Mouse (Mus musculus) layer of hippocampus, postnatal 25 days (tissue): ENCODE results near the gene Efemp1. TPM values are rescaled to one million over a fixed set of nuclear protein-coding genes. Genes with fewer than 3 reads are reported as not detected.

Experiments used
- DNase-seq, 2 experiments: peaks; one replicate each; pipeline ENCODE4 v3.0.0; 2022; ENCODE audit warnings: mixed read lengths in 2 of 2, low spot score in 1 of 2; ENCODE audit errors: extremely low spot score in 1 of 2
- total RNA-seq, 2 experiments: library from RNA; stranded (reverse); gene quantifications; 2 replicates each; pipeline ENCODE4 v1.2.3; 2021

The Efemp1 gene
- total RNA-seq, 2 experiments from 2014 or later, result 5.3 to 5.6 TPM

GRCm38 (mm10) chr11:28912469-28913138 is 59.6 kb downstream of the Efemp1 start:
- no peak for DNase-seq

GRCm38 (mm10) chr11:28934449-28934848 is 81.4 kb downstream of the Efemp1 start:
- no peak for DNase-seq

GRCm38 (mm10) chr11:28939651-28940050 is 86.6 kb downstream of the Efemp1 start:
- DNase-seq, result no peak

GRCm38 (mm10) chr11:28951586-28952210 is 98.7 kb downstream of the Efemp1 start:
- no peak for DNase-seq

DNA sequence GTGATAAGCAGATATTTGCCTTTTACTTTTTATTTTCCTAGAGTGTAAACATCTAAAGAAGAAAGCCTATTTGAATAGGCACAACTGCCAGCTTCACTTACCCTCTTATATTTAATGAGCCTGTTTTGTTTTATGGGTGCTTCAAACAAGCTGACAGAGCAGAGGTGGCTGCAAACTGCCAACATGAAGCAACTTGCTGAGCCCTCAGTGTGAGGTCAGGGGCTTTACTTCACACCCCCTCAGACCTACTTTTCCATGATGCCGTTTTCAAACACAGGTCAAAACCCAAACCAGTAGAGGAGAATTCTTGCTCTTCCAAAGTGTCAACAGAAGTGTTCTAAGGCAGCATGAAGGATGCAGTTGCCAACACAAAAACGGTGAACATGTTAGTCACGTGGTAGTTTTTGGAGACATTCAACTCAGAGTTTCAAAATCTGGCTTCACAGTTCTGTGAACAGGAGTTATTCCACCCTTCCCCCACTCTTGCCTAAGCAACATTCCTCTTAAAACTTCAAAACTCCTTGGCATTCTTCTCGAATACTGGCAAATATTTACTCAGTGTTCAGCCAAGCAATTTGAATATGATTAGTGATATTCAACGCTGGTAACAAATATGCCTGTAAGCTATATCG is 101.8 kb downstream of the Efemp1 start:
- no peak for DNase-seq

- no peak for DNase-seq
Measured at GRCm38 (mm10) chr11:28955305-28955701, 102.3 kb downstream of the Efemp1 start.

- DNase-seq, result no peak
Measured at GRCm38 (mm10) chr11:28961381-28961780, 108.4 kb downstream of the Efemp1 start.
